Mouse (Mus musculus) bone marrow, adult 2 months (tissue): ENCODE results near the gene Csde1.

Experiments
- CTCF ChIP-seq: fragments of 200-500 bp; IDR thresholded peaks from 2 replicates; pipeline ENCODE4 v1.5.1; 2011; ENCODE audit warnings: low read length, control low read depth; ENCODE audit not compliant: control insufficient read depth, insufficient read depth
- POLR2A ChIP-seq: fragments of 200-500 bp; IDR thresholded peaks from 2 replicates; pipeline ENCODE4 v1.6.1; 2011; ENCODE audit warnings: low read depth, mild to moderate bottlenecking, control low read depth, low read length, borderline replicate concordance; ENCODE audit not compliant: control insufficient read depth

DNA sequence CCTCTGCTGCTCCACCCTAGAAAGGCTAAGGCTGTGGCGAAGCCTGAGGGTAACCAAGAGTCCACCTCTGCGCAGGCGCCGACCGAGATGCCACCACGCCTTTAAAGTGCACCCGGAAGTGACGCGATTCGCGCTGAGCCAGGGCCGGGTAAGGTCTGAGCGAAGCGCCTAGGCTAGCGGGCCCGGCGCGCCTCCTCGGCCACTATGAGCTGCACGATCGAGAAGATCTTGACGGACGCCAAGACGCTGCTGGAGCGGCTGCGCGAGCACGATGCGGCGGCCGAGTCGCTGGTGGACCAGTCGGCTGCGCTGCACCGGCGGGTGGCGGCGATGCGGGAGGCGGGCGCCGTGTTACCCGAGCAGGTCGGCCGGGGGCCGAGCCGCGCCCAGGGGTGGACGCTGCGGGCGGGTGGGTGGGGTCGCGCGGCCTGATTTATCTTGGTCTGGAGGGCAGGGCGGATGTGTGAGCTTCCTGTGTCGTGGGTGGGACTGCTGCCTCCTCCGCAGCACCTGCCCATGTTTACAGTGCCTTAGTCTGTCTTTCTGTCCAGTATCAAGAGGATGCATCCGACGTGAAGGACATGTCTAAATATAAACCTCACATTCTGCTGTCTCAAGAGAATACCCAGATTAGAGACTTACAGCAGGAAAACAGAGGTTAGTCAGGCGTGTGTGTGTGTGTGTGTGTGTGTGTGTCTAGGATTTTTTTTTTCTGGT, 24.5 kb upstream of the Csde1 start, which contains the start of gene Sike1:
- no peak for TF ChIP-seq CTCF
- peak; percentile 89; the same call in 1 of the 2 replicates for TF ChIP-seq POLR2A
